Mouse (Mus musculus) testis, adult 2 months (tissue): ENCODE data around the gene Rpp21. TPM values are rescaled to one million over a fixed set of nuclear protein-coding genes. Genes with fewer than 3 reads are reported as not detected.
A peak's percentile ranks its signal among the peaks of the same experiment; 100 is the strongest.

Source experiments
- H3K27ac ChIP-seq: fragments of 200-500 bp; 2 replicates; pipeline ENCODE4 v1.5.1; 2012; ENCODE audit warnings: low read depth, low read length; ENCODE audit not compliant: control insufficient read depth, insufficient read depth
- H3K27me3 ChIP-seq: fragments of 200-500 bp; 2 replicates; pipeline ENCODE4 v1.6.1; 2012; ENCODE audit warnings: mild to moderate bottlenecking, low read length, moderate library complexity; ENCODE audit not compliant: control insufficient read depth, insufficient read depth
- H3K36me3 ChIP-seq: fragments of 200-500 bp; 2 replicates; pipeline ENCODE4 v1.6.1; 2012; ENCODE audit warnings: mild to moderate bottlenecking, low read length; ENCODE audit not compliant: control insufficient read depth, insufficient read depth
- H3K4me1 ChIP-seq: fragments of 200-500 bp; 2 replicates; pipeline ENCODE4 v1.6.1; 2012; ENCODE audit warnings: low read length; ENCODE audit not compliant: control insufficient read depth, insufficient read depth
- H3K4me3 ChIP-seq: fragments of 200-500 bp; 2 replicates; pipeline ENCODE4 v1.5.1; 2012; ENCODE audit warnings: low read depth, mild to moderate bottlenecking, low read length, moderate library complexity, mixed read lengths; ENCODE audit not compliant: control insufficient read depth
- CTCF ChIP-seq: fragments of 200-500 bp; IDR thresholded peaks from 2 replicates; pipeline ENCODE4 v1.5.1; 2012; ENCODE audit warnings: low read depth, mild to moderate bottlenecking, inconsistent platforms, low read length, moderate library complexity; ENCODE audit not compliant: control insufficient read depth, insufficient read depth, insufficient replicate concordance
- POLR2A ChIP-seq: fragments of 200-500 bp; IDR thresholded peaks from 2 replicates; pipeline ENCODE4 v1.6.1; 2012; ENCODE audit warnings: low read depth, mild to moderate bottlenecking, inconsistent platforms, low read length, moderate library complexity; ENCODE audit not compliant: control insufficient read depth
- polyA plus RNA-seq: library from polyadenylated mRNA; depleted of rRNA; stranded (reverse); fragments of >200 nt; gene quantifications from 2 replicates; pipeline ENCODE4 v1.2.3, GENCODE M21; 2012; rRNA removed

Rpp21 gene
- 82.5 and 90.8 TPM in 2 replicates for polyA plus RNA-seq

GRCm38 (mm10) chr17:36257969-36258368, at the start of gene Rpp21:
Gene Rpp21 (minus strand): TSS chr17:36258069.
- Histone ChIP-seq H3K27me3 (no peaks in the 10 kb centered on the region), H3K36me3 (no peaks in the 10 kb centered on the region), H3K4me3 (peak within 1 kb of the TSS; percentile 89), H3K4me1 (peaks cover 6% of the 10 kb centered on the region), H3K27ac (peak within 1 kb of the TSS; percentile 50; the same call in 1 of the 2 replicates)
- no peak for TF ChIP-seq CTCF
- TF ChIP-seq POLR2A, result no peak

GRCm38 (mm10) chr17:36286390-36286789, 28.5 kb upstream of the Rpp21 start, which contains the start of gene H2-M10.2:
Gene H2-M10.2 (minus strand): TSS chr17:36286490.
- no peaks in the 10 kb centered on the region for H3K4me1 ChIP-seq
- no peaks in the 10 kb centered on the region for H3K27me3 ChIP-seq
- no peak for TF ChIP-seq POLR2A
- no peaks in the 10 kb centered on the region for H3K36me3 ChIP-seq
- no peak within 1 kb of the TSS for H3K27ac ChIP-seq
- no peak within 1 kb of the TSS for H3K4me3 ChIP-seq

GRCm38 (mm10) chr17:36281521-36282245, 23.8 kb upstream of the Rpp21 start:
- Histone ChIP-seq H3K27ac (no peak overlapping the region), H3K36me3 (no peaks in the 10 kb centered on the region), H3K4me1 (no peaks in the 10 kb centered on the region), H3K27me3 (no peaks in the 10 kb centered on the region), H3K4me3 (no peak overlapping the region)
- TF ChIP-seq CTCF (no peak), POLR2A (no peak)

- Histone ChIP-seq H3K27ac (no peak overlapping the region), H3K27me3 (no peaks in the 10 kb centered on the region), H3K4me1 (no peaks in the 10 kb centered on the region; the same call in none of the 2 replicates), H3K4me3 (no peak overlapping the region), H3K36me3 (no peaks in the 10 kb centered on the region; the same call in 1 of the 2 replicates)
- TF ChIP-seq POLR2A, result no peak
- TF ChIP-seq CTCF, result no peak
Observed at GRCm38 (mm10) chr17:36274776-36275175, 16.9 kb upstream of the Rpp21 start.

GRCm38 (mm10) chr17:36273796-36274195, 15.9 kb upstream of the Rpp21 start:
- Histone ChIP-seq H3K27ac (no peak overlapping the region), H3K36me3 (no peaks in the 10 kb centered on the region; the same call in 1 of the 2 replicates), H3K27me3 (no peaks in the 10 kb centered on the region), H3K4me3 (peak overlapping the region; percentile 95), H3K4me1 (no peaks in the 10 kb centered on the region; the same call in none of the 2 replicates)
- TF ChIP-seq POLR2A (no peak), CTCF (no peak)

- no peaks in the 10 kb centered on the region for H3K27me3 ChIP-seq
- H3K4me1 ChIP-seq, result no peaks in the 10 kb centered on the region; the same call in none of the 2 replicates
- TF ChIP-seq POLR2A, result no peak
- TF ChIP-seq CTCF, result no peak
- no peak overlapping the region for H3K27ac ChIP-seq
- H3K36me3 ChIP-seq, result peaks cover 2% of the 10 kb centered on the region; the same call in 1 of the 2 replicates
- H3K4me3 ChIP-seq, result peak overlapping the region; percentile 95
Observed at GRCm38 (mm10) chr17:36272643-36273366, 14.9 kb upstream of the Rpp21 start.

- Histone ChIP-seq H3K4me1 (no peaks in the 10 kb centered on the region; the same call in none of the 2 replicates), H3K27me3 (no peaks in the 10 kb centered on the region), H3K36me3 (peaks cover 5% of the 10 kb centered on the region; the same call in 1 of the 2 replicates), H3K4me3 (peak within 1 kb of the TSS; percentile 95), H3K27ac (peak within 1 kb of the TSS; percentile 94)
- TF ChIP-seq POLR2A (peak; percentile 49; the same call in 1 of the 2 replicates), CTCF (no peak)
Observed at GRCm38 (mm10) chr17:36271586-36272256, 13.9 kb upstream of the Rpp21 start, which contains the start of gene Trim39. Gene Trim39 (minus strand): TSS chr17:36272247.
